Mouse (Mus musculus) intestine, postnatal 0 days (tissue): ENCODE data around the gene Slc25a17. TPM values are rescaled to one million over a fixed set of nuclear protein-coding genes. Genes with fewer than 3 reads are reported as not detected.

Experiments
- ATAC-seq: fragments of 200-750 bp; cut with Nextera tagmentation; 2 replicates; pipeline ENCODE4 v1.8.0; 2017; ENCODE audit warnings: mild to moderate bottlenecking, moderate TSS enrichment, moderate library complexity
- H3K27ac ChIP-seq: fragments of 300-500 bp; sonication (generic); 2 replicates; pipeline ENCODE4 v1.5.1; 2014; ENCODE audit warnings: mild to moderate bottlenecking, low read depth, low read length, moderate library complexity
- H3K27me3 ChIP-seq: fragments of 300-500 bp; sonication (generic); replicated peaks from 2 replicates; pipeline ENCODE4 v1.6.1; 2014; ENCODE audit warnings: low read length, mixed read lengths; ENCODE audit not compliant: control insufficient read depth, insufficient read depth
- H3K36me3 ChIP-seq: fragments of 300-500 bp; sonication (generic); 2 replicates; pipeline ENCODE4 v1.6.1; 2014; ENCODE audit warnings: mild to moderate bottlenecking, moderate library complexity; ENCODE audit not compliant: control insufficient read depth, insufficient read depth
- H3K4me1 ChIP-seq: fragments of 300-500 bp; sonication (generic); replicated peaks from 2 replicates; pipeline ENCODE4 v1.6.1; 2014; ENCODE audit warnings: antibody characterized with exemption, low read length, mixed read lengths; ENCODE audit not compliant: control insufficient read depth, insufficient read depth
- H3K4me2 ChIP-seq: fragments of 300-500 bp; sonication (generic); replicated peaks from 2 replicates; pipeline ENCODE4 v1.6.1; 2014; ENCODE audit warnings: low read depth, mild to moderate bottlenecking, moderate library complexity
- H3K4me3 ChIP-seq: fragments of 300-500 bp; sonication (generic); 2 replicates; pipeline ENCODE4 v1.5.1; 2014; ENCODE audit warnings: low read depth, low read length
- H3K9ac ChIP-seq: fragments of 300-500 bp; sonication (generic); 2 replicates; pipeline ENCODE4 v1.6.1; 2014; ENCODE audit warnings: mild to moderate bottlenecking, low read depth, low read length
- H3K9me3 ChIP-seq: fragments of 300-500 bp; sonication (generic); 2 replicates; pipeline ENCODE4 v1.6.1; 2016; ENCODE audit warnings: mixed run types; ENCODE audit not compliant: control insufficient read depth
- CTCF ChIP-seq: sonication (generic); IDR thresholded peaks from 2 replicates; pipeline ENCODE4 v1.5.1; 2016; ENCODE audit warnings: low read depth, mild to moderate bottlenecking, control low read depth, antibody characterized with exemption, moderate library complexity
- WGBS: fragments of 180-500 bp; shearing (Covaris S2); extraction: QIAGEN DNeasy Blood & Tissue Kit; methylation state at CpG from one replicate; pipeline ENCODE4 v1.1.7; 2014; 5-methylcytosine and 5-hydroxymethylcytosine counted together
- polyA plus RNA-seq: library from polyadenylated mRNA; unstranded; fragments of >200 nt; fragmentation: Nextera tagmentation; extraction: Ambion mirVana; gene quantifications from 2 replicates; pipeline ENCODE4 v1.2.1, GENCODE M21; 2015

Slc25a17 gene
- polyA plus RNA-seq, 1 experiment from 2014 or later = 33.2 TPM

- ATAC-seq = no peak
- TF ChIP-seq CTCF = no peak
- Histone ChIP-seq H3K27ac (no peak overlapping the region), H3K36me3 (no peaks in the 10 kb centered on the region), H3K9ac (no peak overlapping the region), H3K27me3 (peaks cover 2% of the 10 kb centered on the region; the same call in 1 of the 2 replicates), H3K9me3 (no peaks in the 10 kb centered on the region), H3K4me2 (no peak overlapping the region), H3K4me1 (no peaks in the 10 kb centered on the region), H3K4me3 (no peak overlapping the region)
- 74% methylated on average over 1 of the region's 1 CpGs for WGBS
These were observed 10.2 kb downstream of the Slc25a17 start for GRCm38 (mm10) chr15:81350401-81350800.

GRCm38 (mm10) chr15:81348366-81348765, 12.2 kb downstream of the Slc25a17 start:
- 60% methylated on average over 2 of the region's 2 CpGs for WGBS
- H3K27me3 ChIP-seq = no peaks in the 10 kb centered on the region
- TF ChIP-seq CTCF = no peak
- H3K4me2 ChIP-seq = no peak overlapping the region
- no peaks in the 10 kb centered on the region for H3K9me3 ChIP-seq
- no peak for ATAC-seq
- no peaks in the 10 kb centered on the region for H3K36me3 ChIP-seq
- no peak overlapping the region for H3K9ac ChIP-seq
- H3K27ac ChIP-seq = no peak overlapping the region
- H3K4me1 ChIP-seq = no peaks in the 10 kb centered on the region
- no peak overlapping the region for H3K4me3 ChIP-seq

GRCm38 (mm10) chr15:81347466-81347865, 13.1 kb downstream of the Slc25a17 start:
- 81% methylated on average over 2 of the region's 2 CpGs for WGBS
- no peak overlapping the region for H3K4me2 ChIP-seq
- H3K27ac ChIP-seq = no peak overlapping the region
- TF ChIP-seq CTCF = no peak
- H3K27me3 ChIP-seq = no peaks in the 10 kb centered on the region
- H3K9me3 ChIP-seq = no peaks in the 10 kb centered on the region
- H3K36me3 ChIP-seq = 0 out of 2 replicates have a peak, but pooled peaks cover 5% of the 10 kb centered on the region
- ATAC-seq = no peak
- no peaks in the 10 kb centered on the region for H3K4me1 ChIP-seq
- H3K4me3 ChIP-seq = no peak overlapping the region
- no peak overlapping the region for H3K9ac ChIP-seq

GRCm38 (mm10) chr15:81341426-81341825, 19.2 kb downstream of the Slc25a17 start:
- Histone ChIP-seq H3K27me3 (no peaks in the 10 kb centered on the region), H3K4me2 (no peak overlapping the region), H3K4me3 (no peak overlapping the region), H3K4me1 (no peaks in the 10 kb centered on the region), H3K36me3 (peaks cover 21% of the 10 kb centered on the region), H3K27ac (no peak overlapping the region), H3K9me3 (no peaks in the 10 kb centered on the region), H3K9ac (no peak overlapping the region)
- TF ChIP-seq CTCF = no peak
- 90% methylated on average over 2 of the region's 2 CpGs for WGBS
- ATAC-seq = no peak

- no peak overlapping the region for H3K4me2 ChIP-seq
- H3K9ac ChIP-seq = no peak overlapping the region
- no peaks in the 10 kb centered on the region for H3K27me3 ChIP-seq
- 97% methylated on average over 3 of the region's 3 CpGs for WGBS
- no peak for ATAC-seq
- no peaks in the 10 kb centered on the region for H3K4me1 ChIP-seq
- H3K9me3 ChIP-seq = no peaks in the 10 kb centered on the region
- no peak for TF ChIP-seq CTCF
- H3K4me3 ChIP-seq = no peak overlapping the region
- no peak overlapping the region for H3K27ac ChIP-seq
- H3K36me3 ChIP-seq = peaks cover 37% of the 10 kb centered on the region
These were observed 21.5 kb downstream of the Slc25a17 start for GRCm38 (mm10) chr15:81339158-81339557.

GRCm38 (mm10) chr15:81336466-81336865, 24.1 kb downstream of the Slc25a17 start:
- no peaks in the 10 kb centered on the region for H3K9me3 ChIP-seq
- ATAC-seq = no peak
- H3K4me3 ChIP-seq = no peak overlapping the region
- TF ChIP-seq CTCF = no peak
- H3K9ac ChIP-seq = no peak overlapping the region
- H3K27me3 ChIP-seq = no peaks in the 10 kb centered on the region
- no peaks in the 10 kb centered on the region for H3K4me1 ChIP-seq
- no peak overlapping the region for H3K4me2 ChIP-seq
- 87% methylated on average over 5 of the region's 5 CpGs for WGBS
- no peak overlapping the region for H3K27ac ChIP-seq
- H3K36me3 ChIP-seq = peaks cover 46% of the 10 kb centered on the region

- H3K27me3 ChIP-seq = no peaks in the 10 kb centered on the region
- no peak overlapping the region for H3K4me2 ChIP-seq
- WGBS = 95% methylated on average over 4 of the region's 4 CpGs
- H3K36me3 ChIP-seq = peaks cover 35% of the 10 kb centered on the region
- no peak overlapping the region for H3K4me3 ChIP-seq
- no peaks in the 10 kb centered on the region for H3K4me1 ChIP-seq
- H3K9me3 ChIP-seq = no peaks in the 10 kb centered on the region
- ATAC-seq = no peak
- H3K9ac ChIP-seq = no peak overlapping the region
- TF ChIP-seq CTCF = no peak
- H3K27ac ChIP-seq = no peak overlapping the region
These were observed 28.1 kb downstream of the Slc25a17 start for GRCm38 (mm10) chr15:81332517-81332916.
